Mouse (Mus musculus): Measurements from ENCODE around the gene Tmprss7.

Gene Tmprss7

DNA sequence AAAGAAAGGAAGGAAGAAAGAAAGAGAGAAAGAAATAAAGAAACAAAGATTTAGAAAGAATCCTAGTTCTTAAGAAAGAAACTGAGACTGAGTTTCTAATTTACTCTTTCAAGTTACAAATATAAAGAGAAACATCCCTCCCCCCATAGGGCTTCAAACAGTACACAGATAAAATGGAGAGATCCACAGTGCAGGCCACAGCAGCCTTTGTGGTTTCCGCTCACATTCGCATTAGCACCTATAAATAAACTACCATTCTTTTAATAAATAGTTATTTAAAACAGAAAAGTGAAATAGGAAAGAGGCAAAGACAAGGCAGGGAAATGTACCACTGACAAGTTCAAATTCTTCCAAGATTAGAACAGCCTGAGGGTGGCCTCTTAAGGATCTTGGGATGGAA, 68.7 kb downstream of the Tmprss7 start:
- DNase-seq = no peak

DNA sequence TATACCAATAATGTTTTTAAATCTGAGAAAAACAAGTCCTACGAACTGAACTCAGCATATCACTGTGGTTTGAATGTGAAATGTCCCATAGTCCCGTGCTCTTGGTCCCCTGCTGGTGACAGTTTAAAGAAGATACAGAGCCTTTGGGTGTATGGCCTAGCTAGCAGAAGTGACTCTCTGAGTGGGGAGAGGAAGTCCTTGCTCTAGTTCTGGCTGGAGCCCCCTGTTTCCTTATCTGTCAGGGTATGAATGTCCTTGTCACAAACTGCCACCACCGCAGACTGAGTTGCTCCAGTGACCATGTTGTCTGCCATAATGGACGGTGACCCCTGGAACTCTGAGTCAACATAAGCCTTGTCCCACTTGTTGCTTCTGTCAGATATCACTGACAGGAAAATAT, 70.2 kb downstream of the Tmprss7 start:
- DNase-seq = no peak

DNA sequence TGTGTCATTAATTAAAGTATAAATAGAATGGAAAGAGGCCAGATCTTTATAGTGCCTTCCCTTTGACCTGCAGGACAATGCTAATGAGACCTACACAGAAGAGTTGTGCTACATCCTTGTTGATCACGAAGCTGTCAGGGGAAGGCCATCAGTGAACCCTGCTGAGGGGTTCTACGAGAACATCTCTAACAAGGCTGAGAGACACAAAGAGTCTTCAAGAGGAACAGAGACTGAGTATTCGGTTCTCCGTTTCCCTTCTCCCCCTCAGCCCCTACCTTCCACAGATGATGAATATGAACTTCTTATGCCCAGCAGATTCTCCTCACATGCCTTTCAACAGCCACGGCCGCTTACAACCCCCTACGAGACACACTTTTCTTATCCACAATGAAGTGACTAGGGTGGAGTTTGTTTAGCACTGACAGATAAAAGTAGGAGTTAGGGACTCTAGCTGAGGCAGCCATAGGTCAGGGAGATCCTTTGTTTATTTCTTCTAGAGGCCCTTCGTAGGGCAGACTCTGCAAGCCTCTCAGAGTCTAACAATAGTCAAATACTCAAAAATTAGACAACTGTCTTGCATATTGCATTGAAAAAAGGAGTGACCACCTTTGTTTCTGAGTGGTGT, 73.6 kb downstream of the Tmprss7 start:
- DNase-seq = no peak

DNA sequence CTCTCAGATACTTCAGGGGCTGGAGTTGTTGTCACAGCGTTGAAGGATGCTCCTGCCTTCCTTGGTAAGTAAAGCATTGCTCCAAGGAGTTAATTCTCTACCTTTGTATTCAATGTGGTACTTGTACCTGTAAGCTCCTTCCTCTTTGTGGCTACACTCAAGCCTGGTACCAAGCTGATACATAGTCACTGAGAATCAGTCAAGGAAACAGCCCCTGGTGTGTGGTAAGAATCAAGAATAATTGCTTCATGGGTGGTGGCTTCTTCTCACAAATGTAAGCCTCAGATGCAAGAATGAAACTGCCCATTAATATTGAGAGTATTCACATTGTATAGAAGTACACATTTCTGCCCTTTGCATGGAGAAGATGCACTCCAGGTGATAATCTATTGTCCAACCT, 77.5 kb downstream of the Tmprss7 start:
- DNase-seq = no peak

DNA sequence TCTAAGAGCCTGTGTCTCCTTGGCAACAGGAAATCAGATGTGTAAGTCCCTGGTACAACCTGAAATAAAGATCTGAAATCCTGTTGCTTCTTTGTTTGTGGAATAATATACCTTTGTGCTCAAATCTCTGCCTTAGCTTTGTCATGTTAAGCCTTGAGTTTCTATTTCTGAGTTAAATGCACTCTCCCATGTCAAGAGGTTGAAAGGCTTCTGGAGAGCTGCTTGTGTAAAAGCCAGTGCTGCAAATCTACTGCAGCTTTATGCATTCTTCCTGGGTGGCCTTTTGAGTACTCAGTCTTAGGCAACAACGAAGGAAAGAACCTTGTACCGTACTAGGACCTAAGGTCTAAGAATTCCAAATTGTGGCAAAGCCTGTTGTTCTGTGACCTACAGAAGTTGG, 80.2 kb downstream of the Tmprss7 start:
- DNase-seq = no peak

DNA sequence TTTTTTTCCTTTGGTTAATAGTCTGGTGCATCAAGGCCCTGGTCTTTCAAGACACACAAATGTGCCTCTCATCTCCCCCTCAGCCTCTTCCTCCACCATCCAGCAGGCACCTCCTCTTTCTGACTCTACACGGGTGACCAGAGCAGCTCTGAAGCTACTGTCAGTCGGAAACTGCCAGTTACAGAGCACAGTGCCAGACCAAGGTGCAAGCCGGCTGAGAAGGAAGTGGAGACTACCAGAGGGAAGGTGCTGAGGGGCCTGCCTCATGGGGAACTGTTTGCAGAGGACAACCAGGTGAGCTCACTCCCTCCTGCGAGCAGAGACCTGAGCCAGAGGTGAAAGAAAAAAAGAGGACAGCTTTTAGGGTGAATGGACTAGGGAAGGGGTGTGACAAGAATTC, 83.2 kb downstream of the Tmprss7 start, which contains the start of gene Gcsam:
Gene Gcsam (plus strand): TSS at position 114 of the 400 bp plus-strand sequence.
- no peak for DNase-seq

DNA sequence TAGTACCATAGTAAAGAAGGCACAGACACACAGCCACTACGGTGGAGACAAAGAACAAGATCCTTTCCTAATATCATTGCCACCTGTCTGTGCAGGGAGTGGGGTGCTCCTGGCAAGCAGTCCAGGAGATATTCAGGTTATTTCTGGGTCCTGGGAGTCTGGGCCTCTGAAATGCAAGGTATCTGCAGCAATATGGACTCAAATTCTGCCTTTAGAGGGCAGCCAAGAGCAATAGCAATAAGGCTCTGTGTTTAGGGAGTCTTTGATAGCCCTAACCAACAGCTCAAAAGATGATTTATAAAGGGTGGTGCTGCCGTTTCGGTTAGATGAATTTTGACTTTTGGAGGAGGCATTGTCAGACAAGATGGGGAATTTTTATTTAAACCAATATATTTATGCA, 84.2 kb downstream of the Tmprss7 start:
- peak; percentile 66 for DNase-seq

DNA sequence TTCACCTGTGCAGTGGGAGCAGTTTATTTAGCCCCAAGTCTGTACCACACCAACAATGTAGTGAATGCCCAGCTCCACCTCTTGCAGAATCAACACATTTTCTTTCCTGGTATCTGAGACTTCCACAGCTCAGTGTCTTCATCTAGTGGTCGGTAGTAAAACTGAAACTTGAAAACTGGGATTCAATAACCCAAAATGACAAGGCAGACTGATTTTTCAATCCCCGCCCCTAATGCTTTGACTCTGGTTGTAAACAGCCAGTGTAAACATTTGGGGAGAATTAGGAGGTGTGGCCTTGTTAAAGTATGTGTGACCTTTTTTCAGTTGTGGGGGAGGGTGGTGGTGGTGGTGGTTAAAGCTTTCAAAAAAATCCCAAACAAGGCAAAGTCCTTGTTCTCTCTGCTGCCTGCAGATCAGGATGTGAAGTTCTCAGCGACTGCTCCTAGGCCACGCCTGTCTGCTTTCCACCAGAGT, 84.9 kb downstream of the Tmprss7 start:
- peak; percentile 56 for DNase-seq
